Mouse (Mus musculus) ES-CJ7 (cell line): ENCODE results near the gene Ptpn14.

Experiments
- DNase-seq: peaks from one replicate; pipeline ENCODE4 v3.0.0; 2011; ENCODE audit warnings: low read depth, low spot score

The Ptpn14 gene

DNA sequence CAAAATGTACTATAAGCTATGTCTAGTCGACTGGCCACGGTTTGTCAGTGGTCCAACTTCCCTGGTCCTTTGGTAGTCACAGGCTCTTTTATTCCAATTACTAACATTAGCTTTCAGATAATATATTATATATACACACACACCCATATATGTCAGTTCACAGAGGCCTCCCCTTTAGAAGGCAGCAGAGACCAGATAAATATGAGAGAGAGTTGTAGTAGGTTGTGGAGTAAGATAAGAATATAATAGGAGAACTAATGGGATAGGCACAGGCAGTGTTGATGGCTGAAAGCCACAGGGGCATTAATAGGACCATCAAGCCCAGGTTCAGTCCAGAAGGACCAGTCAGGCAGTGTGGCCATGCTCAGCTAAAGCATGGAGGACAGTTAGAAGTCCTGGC is 80.4 kb downstream of the Ptpn14 start:
- no peak for DNase-seq

GRCm38 (mm10) chr1:189811778-189812177 is 83.7 kb downstream of the Ptpn14 start:
- DNase-seq = no peak

DNA sequence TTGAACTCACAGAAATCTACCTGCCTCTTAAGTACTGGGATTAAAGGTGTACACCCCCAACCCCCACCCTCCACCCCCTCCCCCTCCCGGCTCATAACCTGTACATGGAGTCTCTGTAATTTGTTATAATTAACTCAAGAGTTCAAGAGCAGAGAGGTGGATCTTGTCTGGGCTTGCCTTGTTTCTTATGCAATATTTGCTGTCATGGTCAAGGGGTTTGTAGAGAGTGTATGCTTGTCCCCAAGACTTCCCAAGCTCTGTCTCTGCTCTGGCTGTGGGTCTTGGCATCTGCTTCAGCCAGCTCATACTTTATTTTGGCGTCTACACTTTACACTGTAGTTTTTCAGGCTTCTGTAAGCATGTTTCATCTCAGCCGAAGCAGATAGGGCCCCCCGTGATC is 86.3 kb downstream of the Ptpn14 start:
- no peak for DNase-seq

GRCm38 (mm10) chr1:189817089-189817488 is 89.0 kb downstream of the Ptpn14 start:
- no peak for DNase-seq

- no peak for DNase-seq
These were observed 89.7 kb downstream of the Ptpn14 start for GRCm38 (mm10) chr1:189817810-189818209.

DNA sequence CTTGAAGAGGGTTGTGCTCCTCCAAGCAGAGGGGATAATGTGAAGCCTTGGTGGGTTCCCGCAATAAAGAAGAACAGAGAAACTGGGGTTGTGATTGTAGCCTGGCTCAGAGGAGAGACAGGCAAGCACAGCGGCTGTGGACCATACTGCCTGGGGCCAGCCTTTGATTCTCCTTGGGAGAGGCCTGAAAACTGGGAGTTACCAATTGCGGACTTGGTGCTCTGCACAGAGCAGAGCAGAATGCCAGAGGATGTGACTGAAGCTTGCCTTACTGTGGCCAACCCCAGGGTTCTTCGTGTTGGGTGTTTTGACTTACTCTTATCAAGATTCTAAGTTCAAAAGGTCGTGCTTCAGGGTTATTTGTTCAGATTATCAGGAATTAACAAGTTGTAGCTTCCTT is 92.0 kb downstream of the Ptpn14 start:
- no peak for DNase-seq

DNA sequence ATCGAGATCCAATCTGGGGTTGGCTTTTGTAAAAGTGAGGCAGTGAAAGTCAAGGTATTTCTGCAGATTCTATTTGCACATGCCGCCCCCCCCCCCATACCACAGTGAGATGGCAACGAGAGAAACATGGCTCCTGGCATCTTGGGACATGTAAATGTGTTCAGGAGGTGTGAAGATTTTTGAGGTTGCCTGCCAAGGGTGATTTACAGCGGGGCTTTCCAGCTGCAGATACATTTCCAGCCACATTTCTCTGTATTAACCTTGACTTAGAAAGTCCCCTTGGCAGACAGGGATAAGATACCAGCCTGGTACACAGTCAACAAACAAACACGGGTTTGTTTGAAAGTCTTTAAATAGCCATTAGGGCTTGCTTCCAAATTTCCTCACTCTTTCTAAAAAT is 96.4 kb downstream of the Ptpn14 start:
- no peak for DNase-seq

GRCm38 (mm10) chr1:189830391-189830790 is 102.3 kb downstream of the Ptpn14 start:
- no peak for DNase-seq

DNA sequence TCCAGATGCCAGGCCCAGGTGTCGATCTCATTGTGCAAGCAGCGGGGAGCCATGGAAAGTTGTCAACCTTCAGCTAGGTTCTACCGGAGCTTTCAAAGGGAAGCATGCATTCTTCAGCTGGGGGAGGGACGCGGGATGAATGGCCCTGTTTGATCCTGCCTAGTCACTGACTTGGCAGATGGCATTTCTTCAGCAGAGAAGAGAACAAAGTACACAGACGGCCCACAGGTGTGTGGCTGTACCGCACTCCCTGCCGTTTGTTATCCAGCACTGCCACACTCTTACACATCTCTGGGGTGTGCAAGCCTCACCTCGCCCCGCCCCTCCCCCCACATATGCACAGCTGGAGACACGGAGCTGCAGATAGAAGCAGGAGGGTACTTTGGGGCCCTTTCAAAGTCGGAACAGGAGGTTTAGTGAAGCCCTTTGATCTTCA is 102.7 kb downstream of the Ptpn14 start:
- DNase-seq = peak; percentile 86

DNA sequence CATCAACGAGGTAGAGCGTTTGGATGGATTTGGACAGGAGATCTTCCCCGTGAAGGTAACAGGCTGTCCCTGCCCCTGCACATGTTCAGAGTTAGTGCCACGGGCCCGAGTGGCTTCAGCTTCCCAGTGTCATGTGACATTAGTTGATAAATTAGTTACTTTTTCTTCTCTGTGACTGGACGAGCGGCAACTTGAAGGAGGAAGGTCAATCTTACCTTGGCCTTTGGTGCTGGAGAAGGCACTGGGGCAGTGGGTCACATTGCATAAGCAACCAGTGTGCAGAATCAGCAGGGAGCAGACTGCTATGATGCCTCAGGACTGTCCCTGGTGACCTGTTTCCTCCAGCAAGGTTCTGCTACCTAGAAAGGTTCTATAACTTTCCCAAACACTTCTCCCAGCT is 105.3 kb downstream of the Ptpn14 start:
- DNase-seq = no peak

DNA sequence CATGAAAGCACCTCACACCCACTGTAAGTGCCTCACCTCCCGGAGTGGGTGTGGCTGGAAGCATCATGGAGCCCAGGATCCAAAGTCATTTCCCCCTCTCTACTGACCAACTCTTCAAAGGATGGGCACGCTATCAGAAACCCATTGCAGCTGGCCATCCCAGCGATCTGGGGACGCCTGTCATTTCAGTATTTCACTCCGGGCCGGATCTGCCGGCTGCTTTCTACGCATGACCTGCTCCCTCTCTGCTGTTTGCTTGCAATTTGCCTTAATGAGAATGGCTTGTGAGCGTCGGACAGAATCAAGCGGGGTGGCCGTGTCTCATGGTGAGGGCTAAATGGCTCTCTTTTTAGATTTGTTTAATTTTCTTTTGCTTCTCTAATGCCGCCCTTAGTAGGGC is 106.1 kb downstream of the Ptpn14 start:
- no peak for DNase-seq

- no peak for DNase-seq
These were observed 118.3 kb downstream of the Ptpn14 start for GRCm38 (mm10) chr1:189846319-189846718.

DNA sequence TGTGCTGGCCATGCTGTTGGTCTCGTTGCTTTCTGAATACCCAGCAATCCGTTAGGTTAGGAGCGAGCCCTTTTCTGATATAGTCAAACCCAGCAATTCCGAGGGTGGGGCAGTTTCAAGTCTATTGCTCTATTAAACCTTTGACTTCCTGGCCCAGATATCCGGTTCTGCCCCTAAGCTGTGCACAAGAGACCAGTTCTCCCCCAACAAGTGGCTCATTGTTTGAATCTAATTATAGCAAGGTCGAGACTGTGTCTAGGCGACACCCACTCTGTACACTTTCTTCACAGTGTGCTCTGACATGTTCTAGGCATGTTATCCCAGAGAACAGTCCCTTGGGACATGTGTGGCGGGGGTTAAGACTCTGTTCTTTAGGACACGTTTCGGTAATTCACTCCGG is 121.5 kb downstream of the Ptpn14 start:
- peak; percentile 73 for DNase-seq

GRCm38 (mm10) chr1:189852051-189852450 is 124.0 kb downstream of the Ptpn14 start:
- DNase-seq = no peak

- no peak for DNase-seq
These were observed 124.4 kb downstream of the Ptpn14 start for GRCm38 (mm10) chr1:189852456-189852855.

DNA sequence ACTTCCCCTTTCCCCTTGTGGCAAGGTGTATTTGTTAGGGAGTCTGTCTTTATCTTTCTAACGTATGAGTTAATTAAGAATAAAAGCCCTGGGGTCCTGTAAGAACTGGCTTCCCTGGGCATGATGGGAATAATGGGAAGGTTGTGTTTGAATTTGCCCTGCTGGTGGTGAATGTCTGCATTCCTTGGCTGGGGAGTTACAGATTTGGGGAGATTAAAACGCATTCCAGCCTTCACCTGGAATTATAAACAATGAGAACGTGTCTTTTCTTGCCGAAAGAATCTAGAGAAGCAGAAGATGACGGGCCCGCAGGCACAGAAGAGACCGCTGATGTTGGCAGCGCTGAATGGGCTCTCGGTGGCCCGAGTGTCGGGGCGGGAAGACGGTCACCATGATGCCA is 126.6 kb downstream of the Ptpn14 start:
- no peak for DNase-seq

- DNase-seq = no peak
These were observed 127.7 kb downstream of the Ptpn14 start for GRCm38 (mm10) chr1:189855739-189856138.

DNA sequence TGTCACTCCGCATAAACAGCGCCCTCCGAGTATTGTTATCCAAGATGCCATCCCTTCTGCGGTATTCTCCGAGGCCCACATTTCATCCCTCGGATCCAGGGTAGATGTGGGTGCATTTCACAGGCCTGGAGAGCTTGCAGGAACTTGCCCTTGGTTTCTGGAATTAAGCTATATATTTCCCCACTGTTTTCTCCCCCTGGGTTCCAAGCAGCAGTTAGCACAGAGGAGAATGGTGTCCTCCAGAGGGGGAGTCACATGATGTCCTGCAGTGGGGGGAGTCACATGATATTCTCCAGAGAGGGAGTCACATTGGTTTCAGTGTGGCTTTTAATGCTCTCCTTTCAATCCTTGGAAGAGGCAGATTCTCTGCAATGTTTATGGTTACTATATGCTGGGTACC is 130.3 kb downstream of the Ptpn14 start:
- DNase-seq = no peak

- DNase-seq = peak; percentile 22
These were observed 132.3 kb downstream of the Ptpn14 start for GRCm38 (mm10) chr1:189860112-189860941.

DNA sequence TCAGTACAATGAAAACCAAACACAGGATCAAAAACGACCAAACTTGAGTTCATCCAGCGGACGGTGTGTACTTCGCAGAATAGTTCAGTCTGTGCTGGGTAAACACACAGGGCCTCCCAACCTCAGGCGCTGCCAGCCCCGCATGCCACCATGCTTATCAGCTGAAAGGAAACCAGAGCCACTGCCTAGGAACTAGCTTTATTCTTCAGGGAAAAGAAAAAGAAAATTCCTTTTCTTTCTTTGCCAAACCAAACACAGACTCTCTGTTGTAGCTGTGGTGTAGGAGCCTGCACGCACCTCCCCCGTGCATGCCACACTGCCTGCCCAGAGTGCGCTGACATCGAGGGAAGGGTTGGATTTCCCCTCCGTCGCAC is 132.9 kb downstream of the Ptpn14 start:
- DNase-seq = no peak

DNA sequence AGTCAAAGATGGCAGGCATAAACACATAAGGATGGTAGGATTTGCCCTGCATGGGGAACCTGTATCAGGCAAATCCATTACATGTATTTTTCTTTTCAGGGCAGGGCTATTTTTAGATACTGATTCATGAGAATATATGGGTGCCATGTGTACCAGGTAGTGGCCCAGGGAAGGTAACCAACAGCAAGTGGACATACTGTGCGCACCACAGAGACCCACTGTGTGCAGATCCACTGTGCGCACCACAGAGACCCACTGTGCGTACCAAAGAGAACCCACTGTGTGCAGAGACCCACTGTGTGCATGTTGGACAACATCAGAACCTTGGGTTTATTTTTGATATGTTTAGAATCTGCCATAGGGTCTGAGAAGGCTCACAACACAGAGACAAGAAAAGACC is 135.7 kb downstream of the Ptpn14 start:
- DNase-seq = no peak

DNA sequence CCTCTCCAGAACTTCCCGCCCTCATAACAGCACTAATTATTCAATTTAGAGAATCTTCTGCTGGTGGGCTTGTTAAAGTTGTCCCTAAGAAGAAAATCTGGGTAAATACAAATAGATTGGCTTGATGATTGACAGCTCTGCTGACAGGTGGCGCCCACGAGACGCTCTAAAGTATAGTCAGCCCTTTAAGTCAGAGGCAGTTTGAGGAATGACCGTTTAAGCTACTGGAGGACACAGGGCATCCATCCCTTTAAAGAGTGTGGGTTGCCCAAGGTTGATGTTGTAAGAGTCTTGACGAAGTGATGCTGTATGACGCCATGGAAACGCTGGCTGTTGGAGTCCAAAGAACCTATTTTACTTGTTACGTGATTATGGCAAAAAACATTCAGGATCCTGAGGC is 136.2 kb downstream of the Ptpn14 start:
- peak; percentile 45 for DNase-seq

DNA sequence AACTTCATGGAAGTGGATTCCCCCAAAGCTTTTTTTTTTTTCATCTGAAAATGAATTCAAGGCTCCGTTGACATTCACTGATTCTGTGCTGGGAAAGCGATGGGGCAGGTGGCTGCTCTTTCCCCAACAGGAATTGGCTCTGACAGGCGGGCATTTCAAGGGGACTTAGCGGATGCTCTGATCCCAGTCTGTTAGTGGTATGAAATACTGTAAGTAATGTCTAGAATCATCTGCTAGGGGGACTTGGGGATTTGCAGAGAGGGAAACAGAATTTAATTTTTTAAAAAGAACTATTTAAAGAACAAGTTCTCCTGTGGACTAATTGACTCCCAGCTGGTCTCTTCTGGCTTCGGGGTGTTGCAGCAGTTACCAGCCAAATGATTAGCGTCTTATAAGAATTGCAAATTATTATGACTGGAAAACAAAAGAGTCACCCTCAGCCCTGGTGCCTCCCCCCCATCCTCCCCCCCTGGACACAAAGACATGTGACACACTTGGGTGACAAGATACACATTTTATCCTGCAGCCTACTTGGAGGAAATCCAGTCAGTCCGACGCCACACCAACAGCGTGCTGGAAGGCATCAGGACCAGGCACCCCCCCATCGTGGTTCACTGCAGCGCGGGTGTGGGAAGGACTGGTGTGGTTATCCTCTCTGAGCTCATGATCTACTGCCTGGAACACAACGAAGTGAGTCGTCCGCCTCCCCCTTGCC is 136.9 kb downstream of the Ptpn14 start:
- no peak for DNase-seq
